Mouse (Mus musculus): ENCODE measurements around the gene Pheta2. TPM values are rescaled to one million over a fixed set of nuclear protein-coding genes. Genes with fewer than 3 reads are reported as not detected.

Pheta2 gene
- total RNA-seq, 2 experiments from 2014 or later, result 0.46 to 0.53 TPM

GRCm38 (mm10) chr15:82341675-82342542 is 3.2 kb downstream of the Pheta2 start:
- intact Hi-C loops (cut with DNase I), result no loop called here

GRCm38 (mm10) chr15:82342543-82342935 is 3.8 kb downstream of the Pheta2 start:
- no peak for DNase-seq (ENCODE audit: low spot score in 2 of 2)
- intact Hi-C loops (cut with DNase I), result no loop called here

More at GRCm38 (mm10) chr15:82341675-82342542, 3.2 kb downstream of the Pheta2 start:
- DNase-seq (ENCODE audit: low spot score in 2 of 2), result no peak

- no peak for DNase-seq (ENCODE audit: low spot score in 2 of 2)
- intact Hi-C loops (cut with DNase I), result no loop called here
These were observed 4.9 kb downstream of the Pheta2 start for GRCm38 (mm10) chr15:82343368-82344287.

GRCm38 (mm10) chr15:82344971-82345370 is 6.2 kb downstream of the Pheta2 start:
- intact Hi-C loops (cut with DNase I), result no loop called here
- DNase-seq (ENCODE audit: low spot score in 2 of 2), result no peak

GRCm38 (mm10) chr15:82345820-82346470 is 7.2 kb downstream of the Pheta2 start:
- intact Hi-C loops (cut with DNase I), result no loop called here
- DNase-seq (ENCODE audit: low spot score in 2 of 2), result peak; percentile 99 to 100

DNA sequence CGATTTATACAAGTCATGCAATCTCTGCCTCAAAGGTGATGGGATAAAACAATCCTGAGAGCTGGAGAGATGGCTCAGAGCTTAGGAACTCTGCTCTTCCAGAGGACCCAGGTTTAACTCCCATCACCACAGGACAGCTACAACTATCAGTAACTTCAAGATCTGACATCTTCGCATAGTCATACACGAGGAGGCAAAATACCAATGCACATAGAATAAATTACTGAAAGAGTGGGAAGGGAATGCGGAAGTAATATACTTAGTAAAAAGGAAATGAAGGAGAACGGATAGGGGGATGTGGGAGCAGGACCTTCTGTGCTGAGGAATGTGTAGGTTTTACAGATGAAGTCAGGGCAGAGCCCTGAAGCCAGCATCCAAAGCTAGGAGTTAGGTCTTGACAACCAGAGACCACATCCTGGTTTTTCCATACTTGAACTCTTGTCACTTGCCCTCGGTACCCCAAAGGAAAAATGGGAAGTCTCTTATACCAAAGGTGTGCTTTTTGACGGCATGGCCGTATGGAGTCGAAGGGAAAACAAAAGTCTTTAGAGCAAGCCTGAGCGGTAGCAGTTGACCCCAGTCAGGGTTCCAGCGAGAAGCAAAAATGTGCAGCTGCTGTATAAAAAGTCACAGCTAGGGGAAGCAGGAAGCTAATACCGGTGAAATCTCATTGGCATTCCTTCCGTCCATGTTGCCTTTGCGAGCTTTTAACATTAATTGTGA is 8.0 kb downstream of the Pheta2 start:
- intact Hi-C loops (cut with DNase I), result no loop called here
- DNase-seq (ENCODE audit: low spot score in 2 of 2), result no peak

GRCm38 (mm10) chr15:82347303-82347676 is 8.5 kb downstream of the Pheta2 start:
- intact Hi-C loops (cut with DNase I), result no loop called here
- DNase-seq (ENCODE audit: low spot score in 2 of 2), result no peak

- intact Hi-C loops (cut with DNase I), result no loop called here
- DNase-seq (ENCODE audit: low spot score in 2 of 2), result no peak
These were observed 9.1 kb downstream of the Pheta2 start for GRCm38 (mm10) chr15:82347852-82348251.

DNA sequence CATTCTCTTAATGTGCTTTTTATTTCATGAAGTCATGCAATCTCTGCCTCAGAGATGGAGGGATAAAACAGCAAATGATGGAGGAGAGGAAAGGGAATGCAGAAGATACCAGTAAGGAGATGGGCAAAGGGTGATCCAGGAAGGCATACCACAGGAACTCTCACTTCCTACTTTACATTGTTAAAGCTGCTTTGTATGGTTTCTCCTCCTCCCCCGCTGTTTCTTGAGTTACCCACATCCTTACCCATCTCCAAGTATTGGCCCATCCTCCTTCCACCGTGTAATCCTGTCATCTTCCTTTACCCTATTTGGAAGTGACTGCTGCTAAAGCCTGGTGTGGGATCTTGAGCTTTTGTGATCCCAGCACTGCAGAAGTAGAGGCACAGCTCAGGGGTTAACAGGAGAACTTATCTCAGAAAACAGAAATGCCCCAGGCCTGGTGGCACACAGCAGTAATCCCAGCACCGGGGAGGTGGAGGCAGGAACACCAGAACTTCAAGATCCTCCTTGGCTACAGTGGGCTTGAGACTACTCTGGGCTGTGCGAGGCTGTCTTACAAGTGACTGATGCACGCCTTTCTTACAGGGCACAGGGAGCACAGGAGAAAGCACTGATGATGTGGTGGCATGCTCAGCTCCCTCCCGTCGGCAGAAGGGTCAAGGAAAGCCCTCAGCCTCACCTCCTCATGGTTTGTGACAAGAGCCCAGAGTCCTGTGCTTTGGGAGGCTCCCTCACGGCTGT is 9.7 kb downstream of the Pheta2 start:
- no peak for DNase-seq (ENCODE audit: low spot score in 2 of 2)
- intact Hi-C loops (cut with DNase I), result no loop called here

GRCm38 (mm10) chr15:82348999-82349341 is 10.2 kb downstream of the Pheta2 start:
- intact Hi-C loops (cut with DNase I), result no loop called here
- no peak for DNase-seq (ENCODE audit: low spot score in 2 of 2)

GRCm38 (mm10) chr15:82350349-82350748 is 11.6 kb downstream of the Pheta2 start:
- intact Hi-C loops (cut with DNase I), result loop anchor here (10.0 kb wide), 1 partner anchor 794 kb away; the partner anchor contains the start of gene Poldip3
- no peak for DNase-seq (ENCODE audit: low spot score in 2 of 2)

DNA sequence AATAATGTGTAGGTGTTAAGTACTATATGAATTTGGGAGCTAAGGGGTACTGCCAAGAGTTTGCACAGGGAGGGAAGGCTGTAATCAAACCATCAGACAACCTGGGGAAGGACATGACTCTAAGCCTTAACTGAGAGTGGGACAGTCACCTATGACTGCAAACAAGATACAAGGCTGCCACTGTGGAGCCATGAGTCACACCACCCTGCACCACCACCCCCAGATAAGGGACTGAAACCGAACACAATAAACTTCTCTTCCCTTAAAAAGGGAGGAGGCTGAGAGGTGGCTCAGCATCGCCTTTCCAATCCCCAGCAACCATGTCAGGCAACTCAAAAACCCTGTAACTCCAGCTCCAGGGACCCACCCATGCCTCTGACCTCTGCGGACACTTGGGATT is 12.7 kb downstream of the Pheta2 start:
- intact Hi-C loops (cut with DNase I), result loop anchor here (10.0 kb wide), 1 partner anchor 793 kb away; the partner anchor contains the start of gene Poldip3
- no peak for DNase-seq (ENCODE audit: low spot score in 2 of 2)

GRCm38 (mm10) chr15:82353078-82353744 is 14.5 kb downstream of the Pheta2 start:
- intact Hi-C loops (cut with DNase I), result loop anchor here (10.0 kb wide), 1 partner anchor 792 kb away; the partner anchor contains the start of gene Poldip3

GRCm38 (mm10) chr15:82353745-82354113 is 15.0 kb downstream of the Pheta2 start:
- intact Hi-C loops (cut with DNase I), result loop anchor here (1.0 to 10.0 kb wide), 3 partner anchors 23 to 791 kb away; partner anchors contain the start of gene Poldip3
- no peak for DNase-seq (ENCODE audit: low spot score in 2 of 2)

More at GRCm38 (mm10) chr15:82353078-82353744, 14.5 kb downstream of the Pheta2 start:
- peak in 1 of 2 experiments; percentile 15 for DNase-seq (ENCODE audit: low spot score in 2 of 2)

DNA sequence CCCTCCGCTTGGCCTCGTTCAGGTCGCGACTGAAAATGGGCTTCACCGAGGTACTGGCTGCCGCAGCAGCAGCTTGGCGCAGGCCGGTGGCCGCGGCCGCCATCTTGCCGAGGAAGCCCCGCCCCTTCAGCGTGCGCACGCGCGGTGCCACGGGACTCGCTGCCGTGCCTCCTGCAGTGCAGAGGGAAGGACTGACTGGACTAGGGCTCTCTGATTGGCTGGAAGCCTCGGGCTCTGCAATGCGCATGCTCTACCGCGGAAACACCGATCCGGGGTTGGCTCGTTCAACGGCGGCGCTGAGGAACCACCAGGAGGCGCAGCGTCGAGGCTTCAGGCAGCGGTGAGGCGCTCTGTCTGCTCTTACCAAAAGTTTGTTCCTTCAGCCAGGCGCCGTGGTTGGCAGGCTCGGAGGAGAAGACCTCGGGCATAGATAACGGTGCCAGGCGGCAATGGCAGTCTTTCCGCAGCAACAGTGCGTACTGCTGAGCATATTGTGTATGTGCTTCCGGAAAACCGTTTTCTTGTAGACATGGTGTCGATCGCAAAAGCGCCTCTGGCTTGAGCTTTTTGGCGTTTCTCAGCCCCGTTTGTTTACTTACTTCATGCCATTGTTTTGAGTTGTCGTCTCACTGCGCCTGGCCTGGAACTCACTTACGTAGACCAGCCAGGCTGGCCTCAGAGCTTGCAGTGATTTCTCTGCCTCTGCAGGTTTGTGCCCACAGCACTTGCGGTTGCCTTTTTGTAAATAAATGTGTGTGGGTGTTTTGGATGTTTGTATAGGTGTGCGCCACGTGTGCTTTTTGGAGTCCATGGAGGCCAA is 15.6 kb downstream of the Pheta2 start, which contains the start of gene Ndufa6:
Ndufa6 (minus strand) TSS at position 197 of the 820 bp plus-strand sequence.
- DNase-seq (ENCODE audit: low spot score in 2 of 2), result peak; percentile 96 to 98
- intact Hi-C loops (cut with DNase I), result loop anchor here (1.0 to 10.0 kb wide), 3 partner anchors 22 to 790 kb away; partner anchors contain the start of gene Poldip3

DNA sequence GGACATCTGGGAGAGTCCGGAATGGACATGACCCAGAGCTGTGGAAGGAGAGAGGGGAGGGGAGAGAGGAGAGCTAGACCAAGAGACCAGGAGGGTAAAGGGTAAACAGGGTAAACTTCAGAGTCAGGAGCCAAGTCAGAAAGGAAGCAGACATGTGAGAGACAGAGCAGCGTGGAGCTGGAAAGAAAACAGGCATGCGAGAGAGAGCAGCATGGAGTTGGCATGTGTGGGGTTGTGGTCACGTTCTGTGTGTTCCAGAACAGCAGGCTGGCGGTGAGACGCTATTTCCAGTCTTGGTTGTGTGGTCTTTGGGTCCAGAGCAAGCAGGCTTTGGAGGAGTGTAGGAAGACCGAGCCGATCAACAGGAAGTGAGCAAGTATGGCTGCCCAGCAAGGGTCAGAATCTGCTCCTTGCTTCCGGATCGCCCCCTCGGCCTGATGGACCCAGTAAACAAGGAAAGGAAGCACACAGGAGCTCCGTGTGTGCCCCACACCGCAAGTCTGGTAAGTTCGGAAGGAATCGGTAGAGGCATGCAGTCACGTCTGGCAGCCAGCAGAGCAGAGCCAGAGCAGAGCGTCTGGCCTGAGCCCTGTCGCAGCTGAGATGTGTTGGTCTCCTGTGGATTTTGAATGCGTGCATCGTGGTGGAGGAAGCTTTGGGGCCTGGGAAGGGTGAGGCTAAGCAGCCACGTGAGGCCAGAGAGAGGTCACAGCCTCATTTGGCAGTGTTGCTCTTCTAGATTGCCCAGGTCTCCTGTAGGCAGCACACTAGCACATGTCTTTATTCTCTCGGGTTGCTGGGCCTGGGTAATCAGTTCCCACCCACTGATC is 19.9 kb downstream of the Pheta2 start:
- intact Hi-C loops (cut with DNase I), result loop anchor here (10.0 kb wide), 1 partner anchor 786 kb away; the partner anchor contains the start of gene Poldip3

More for the DNA sequence above, 19.9 kb downstream of the Pheta2 start:
- DNase-seq (ENCODE audit: low spot score in 2 of 2), result no peak
